In the genomic region with DNA sequence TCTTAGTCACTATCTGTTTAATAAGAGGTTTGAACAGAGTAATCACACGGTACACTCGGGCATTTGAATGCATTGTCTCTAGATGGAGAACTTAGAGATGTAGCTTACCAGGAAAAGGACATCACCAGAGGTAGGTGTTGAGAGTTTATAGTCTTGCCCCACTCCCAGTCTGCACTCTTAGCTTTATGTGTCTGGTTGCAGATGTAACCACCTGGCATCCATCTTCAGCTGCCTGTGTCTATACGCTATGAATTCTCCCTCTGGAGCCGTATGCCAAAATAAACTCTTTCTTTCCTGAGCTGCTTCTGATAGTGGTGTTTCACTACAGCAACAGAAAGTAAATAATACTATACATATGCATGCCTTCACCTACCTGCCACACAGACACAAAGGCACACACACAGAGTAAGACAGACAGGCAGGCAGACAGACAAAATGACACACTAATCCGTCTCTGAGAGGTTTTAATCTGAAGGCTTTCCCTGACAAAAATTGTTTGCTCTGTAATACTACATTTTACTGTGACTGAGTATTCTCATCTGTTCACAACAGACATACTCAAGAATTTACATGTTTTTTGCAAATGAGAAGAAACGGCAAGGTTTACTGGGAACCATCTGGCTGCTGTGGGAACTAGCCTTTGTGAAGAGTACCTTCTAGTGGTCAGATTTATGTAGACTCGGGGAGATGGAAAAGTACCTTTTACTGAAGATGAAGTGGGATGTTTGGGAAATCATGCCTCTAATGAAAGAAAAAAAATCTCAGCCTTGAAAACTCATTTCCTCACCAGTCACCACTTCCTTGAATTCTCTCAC, we compare ENCODE assay signal across 8 mouse cellular contexts.
DNase-seq lines count a peak whose midpoint lies in the region; ATAC-seq and TF ChIP-seq lines count a peak whose summit lies in the region.

No protein-coding gene starts in this region.

- DNase-seq in forebrain, embryonic 10.5 days (ENCODE audit: extremely low spot score, low spot score) = no peak
- DNase-seq in midbrain, embryonic 11.5 days (ENCODE audit: low spot score, missing footprints) = peak; percentile 68
- no peak for DNase-seq in midbrain, embryonic 10.5 days (ENCODE audit: low spot score)
- DNase-seq in retina, postnatal 1 day = peak; percentile 31
- DNase-seq in gastrocnemius, postnatal 4 days (ENCODE audit: low spot score in 2 of 2) = no peak
- DNase-seq in natural killer cell, adult 2 months (ENCODE audit: low spot score in 2 of 2) = no peak

- no peaks in the 10 kb centered on the region for H3K4me1 ChIP-seq in forebrain, embryonic 13.5 days
- H3K4me1 ChIP-seq in forebrain, embryonic 10.5 days = no peaks in the 10 kb centered on the region
- H3K4me1 ChIP-seq in midbrain, embryonic 11.5 days (ENCODE audit: control insufficient read depth, insufficient read depth, low read length) = no peaks in the 10 kb centered on the region
- peaks cover 6% of the 10 kb centered on the region; the same call in 1 of the 2 replicates for H3K4me1 ChIP-seq in midbrain, embryonic 10.5 days
- no peaks in the 10 kb centered on the region for H3K4me1 ChIP-seq in intestine, postnatal 0 days (replicated peaks; ENCODE audit: control insufficient read depth, insufficient read depth, low read length)

- no peaks in the 10 kb centered on the region for H3K36me3 ChIP-seq in forebrain, embryonic 13.5 days (ENCODE audit: poor library complexity, severe bottlenecking)
- no peaks in the 10 kb centered on the region for H3K36me3 ChIP-seq in forebrain, embryonic 10.5 days (replicated peaks)
- no peaks in the 10 kb centered on the region for H3K36me3 ChIP-seq in midbrain, embryonic 11.5 days (ENCODE audit: control insufficient read depth, insufficient read depth, low read length)
- 0 out of 2 replicates have a peak, but pooled peaks cover 2% of the 10 kb centered on the region for H3K36me3 ChIP-seq in midbrain, embryonic 10.5 days
- H3K36me3 ChIP-seq in intestine, postnatal 0 days (ENCODE audit: control insufficient read depth, insufficient read depth) = no peaks in the 10 kb centered on the region

- no peaks in the 10 kb centered on the region for H3K9me3 ChIP-seq in forebrain, embryonic 13.5 days (replicated peaks)
- H3K9me3 ChIP-seq in forebrain, embryonic 10.5 days = no peaks in the 10 kb centered on the region
- H3K9me3 ChIP-seq in midbrain, embryonic 11.5 days (ENCODE audit: control insufficient read depth, low read length) = no peaks in the 10 kb centered on the region
- H3K9me3 ChIP-seq in midbrain, embryonic 10.5 days (replicated peaks) = no peaks in the 10 kb centered on the region
- no peaks in the 10 kb centered on the region for H3K9me3 ChIP-seq in intestine, postnatal 0 days (ENCODE audit: control insufficient read depth)

- peak; percentile 73; the same call in 1 of the 2 replicates for ATAC-seq in forebrain, embryonic 13.5 days
- ATAC-seq in midbrain, embryonic 11.5 days (ENCODE audit: low FRiP score) = no peak
- no peak for ATAC-seq in intestine, postnatal 0 days

- no peak overlapping the region for H3K9ac ChIP-seq in forebrain, embryonic 13.5 days
- H3K9ac ChIP-seq in midbrain, embryonic 11.5 days (ENCODE audit: low read length) = no peak overlapping the region
- no peak overlapping the region for H3K9ac ChIP-seq in intestine, postnatal 0 days (ENCODE audit: low read depth, low read length)

- H3K4me3 ChIP-seq in forebrain, embryonic 13.5 days = no peak overlapping the region
- H3K4me3 ChIP-seq in forebrain, embryonic 10.5 days = no peak overlapping the region
- H3K4me3 ChIP-seq in midbrain, embryonic 11.5 days (ENCODE audit: low read depth, low read length) = no peak overlapping the region
- H3K4me3 ChIP-seq in midbrain, embryonic 10.5 days = no peak overlapping the region
- H3K4me3 ChIP-seq in intestine, postnatal 0 days (ENCODE audit: low read depth, low read length) = no peak overlapping the region

- H3K27ac ChIP-seq in forebrain, embryonic 13.5 days = no peak overlapping the region
- no peak overlapping the region for H3K27ac ChIP-seq in forebrain, embryonic 10.5 days
- no peak overlapping the region for H3K27ac ChIP-seq in midbrain, embryonic 11.5 days (ENCODE audit: low read depth, low read length)
- no peak overlapping the region for H3K27ac ChIP-seq in midbrain, embryonic 10.5 days (replicated peaks)
- no peak overlapping the region for H3K27ac ChIP-seq in intestine, postnatal 0 days (ENCODE audit: low read depth, low read length)

- no peaks in the 10 kb centered on the region for H3K27me3 ChIP-seq in forebrain, embryonic 13.5 days
- H3K27me3 ChIP-seq in forebrain, embryonic 10.5 days (ENCODE audit: poor library complexity, severe bottlenecking) = no peaks in the 10 kb centered on the region
- H3K27me3 ChIP-seq in midbrain, embryonic 11.5 days (ENCODE audit: control insufficient read depth, insufficient read depth, low read length) = no peaks in the 10 kb centered on the region
- H3K27me3 ChIP-seq in midbrain, embryonic 10.5 days (ENCODE audit: low read depth, poor library complexity, severe bottlenecking) = no peaks in the 10 kb centered on the region
- no peaks in the 10 kb centered on the region for H3K27me3 ChIP-seq in intestine, postnatal 0 days (replicated peaks; ENCODE audit: control insufficient read depth, insufficient read depth, low read length)

- WGBS in forebrain, embryonic 13.5 days = 72% methylated on average over 7 of the region's 7 CpGs
- WGBS in forebrain, embryonic 10.5 days = 81% methylated on average over 7 of the region's 7 CpGs
- WGBS in midbrain, embryonic 11.5 days = 77% methylated on average over 7 of the region's 7 CpGs
- 81% methylated on average over 7 of the region's 7 CpGs for WGBS in midbrain, embryonic 10.5 days
- 50% methylated on average over 7 of the region's 7 CpGs for WGBS in intestine, postnatal 0 days

- peak; percentile 81 for TF ChIP-seq CTCF in intestine, postnatal 0 days (IDR thresholded peaks at IDR 0.05; ENCODE audit: low read depth)

- H3K4me2 ChIP-seq in forebrain, embryonic 13.5 days = no peak overlapping the region
- no peak overlapping the region for H3K4me2 ChIP-seq in midbrain, embryonic 11.5 days
- 0 out of 2 replicates have a peak overlapping the region, but pooled peaks have one; percentile 0 for H3K4me2 ChIP-seq in intestine, postnatal 0 days (replicated peaks; ENCODE audit: low read depth)

Comparison
In these comparisons a context has a peak if more than half of its experiments do, and no peak if none do; other contexts are left out.
1. DNase-seq: peak in midbrain, embryonic 11.5 days (single experiment) and retina, postnatal 1 day (single experiment); none in forebrain, embryonic 10.5 days (single experiment), midbrain, embryonic 10.5 days (single experiment), gastrocnemius, postnatal 4 days (0 of 2) and natural killer cell, adult 2 months (0 of 2).